Mouse (Mus musculus) MEL (cell line): ENCODE measurements at regions not wholly inside any gene's neighbourhood (a gene's known extent, or its start where the extent isn't known, plus 50 kb on each side); places are given as distances from the start of the nearest gene placed in this dataset.

Source experiments
- DNase-seq: peaks from one replicate; pipeline ENCODE4 v3.0.0; 2011; ENCODE audit warnings: low read depth, low spot score
- H3K27ac ChIP-seq: 2 replicates; pipeline ENCODE4 v1.5.1; 2012; ENCODE audit warnings: low read depth, mild to moderate bottlenecking, control low read depth, low read length, moderate library complexity; ENCODE audit not compliant: control insufficient read depth
- H3K27me3 ChIP-seq, 2 experiments: fragments of 150-350 bp in 1 of 2; sonication (generic) in 1 of 2; 2 replicates each; pipeline ENCODE4 v1.6.1; 2012; ENCODE audit warnings: low read length in 2 of 2, mild to moderate bottlenecking in 2 of 2, improper control_type of control experiment in 1 of 2, moderate library complexity in 1 of 2; ENCODE audit not compliant: insufficient read depth in 2 of 2, control insufficient read depth in 1 of 2
- H3K36me3 ChIP-seq, 2 experiments: 2 replicates each; pipeline ENCODE4 v1.6.1; 2012 to 2014; ENCODE audit warnings: low read length in 2 of 2, improper control_type of control experiment in 1 of 2, inconsistent platforms in 1 of 2, mild to moderate bottlenecking in 1 of 2; ENCODE audit not compliant: insufficient read depth in 2 of 2, control insufficient read depth in 1 of 2
- H3K4me1 ChIP-seq, 2 experiments: fragments of 150-350 bp in 1 of 2; sonication (generic) in 1 of 2; 2 replicates each; pipeline ENCODE4 v1.6.1; 2012; ENCODE audit warnings: low read length in 2 of 2, improper control_type of control experiment in 1 of 2, mild to moderate bottlenecking in 1 of 2; ENCODE audit not compliant: insufficient read depth in 2 of 2, control insufficient read depth in 1 of 2
- H3K4me3 ChIP-seq, 2 experiments: fragments of 150-350 bp in 1 of 2; sonication (generic) in 1 of 2; 2 replicates each; pipeline ENCODE4 v1.5.1; 2012; ENCODE audit warnings: low read depth in 2 of 2, low read length in 2 of 2, mild to moderate bottlenecking in 2 of 2, moderate library complexity in 2 of 2, control low read depth in 1 of 2, improper control_type of control experiment in 1 of 2; ENCODE audit not compliant: control insufficient read depth in 1 of 2, insufficient read depth in 1 of 2
- H3K79me2 ChIP-seq: 2 replicates; pipeline ENCODE4 v1.6.1; 2012; ENCODE audit warnings: mild to moderate bottlenecking, low read length, moderate library complexity; ENCODE audit not compliant: control insufficient read depth, poor library complexity, insufficient read depth
- H3K9ac ChIP-seq: 2 replicates; pipeline ENCODE4 v1.6.1; 2012; ENCODE audit warnings: low read depth, mild to moderate bottlenecking, control low read depth, low read length, moderate library complexity; ENCODE audit not compliant: control insufficient read depth, poor library complexity, severe bottlenecking
- H3K9me3 ChIP-seq: fragments of 150-350 bp; sonication (generic); replicated peaks from 2 replicates; pipeline ENCODE4 v1.6.1; 2012; ENCODE audit warnings: mild to moderate bottlenecking, low read length, improper control_type of control experiment, moderate library complexity; ENCODE audit not compliant: insufficient read depth
- BHLHE40 ChIP-seq: IDR thresholded peaks from 2 replicates; pipeline ENCODE4 v1.6.1; 2012; ENCODE audit warnings: low read depth, mild to moderate bottlenecking, inconsistent platforms, low read length, improper control_type of control experiment, borderline replicate concordance
- CHD2 ChIP-seq: IDR thresholded peaks from 2 replicates; pipeline ENCODE4 v1.6.1; 2011; ENCODE audit warnings: low read length, improper control_type of control experiment
- E2F4 ChIP-seq: IDR thresholded peaks from 2 replicates; pipeline ENCODE4 v1.6.1; 2011; ENCODE audit warnings: low read depth, low read length, improper control_type of control experiment, borderline replicate concordance
- ETS1 ChIP-seq: IDR thresholded peaks from 2 replicates; pipeline ENCODE4 v1.6.1; 2012; ENCODE audit warnings: low read depth, mild to moderate bottlenecking, inconsistent platforms, low read length, improper control_type of control experiment, moderate library complexity
- GATA1 ChIP-seq: IDR thresholded peaks from 2 replicates; pipeline ENCODE4 v1.6.1; 2011; ENCODE audit warnings: low read depth, low read length, improper control_type of control experiment
- KAT2A ChIP-seq: conservative IDR thresholded peaks from 2 replicates; pipeline ENCODE4 v1.6.1; 2012; ENCODE audit warnings: low read depth, low read length, improper control_type of control experiment, inconsistent platforms
- MXI1 ChIP-seq: IDR thresholded peaks from 2 replicates; pipeline ENCODE4 v1.6.1; 2011; ENCODE audit warnings: mild to moderate bottlenecking, low read depth, low read length, improper control_type of control experiment
- MYB ChIP-seq: IDR thresholded peaks from 2 replicates; pipeline ENCODE4 v1.6.1; 2011; ENCODE audit warnings: mild to moderate bottlenecking, low read depth, low read length, improper control_type of control experiment
- MYC ChIP-seq: IDR thresholded peaks from 2 replicates; pipeline ENCODE4 v1.6.1; 2011; ENCODE audit warnings: low read depth, mild to moderate bottlenecking, low read length, improper control_type of control experiment, moderate library complexity
- NELFE ChIP-seq: IDR thresholded peaks from 2 replicates; pipeline ENCODE4 v1.6.1; 2011; ENCODE audit warnings: low read depth, low read length, improper control_type of control experiment
- POLR2A ChIP-seq, 2 experiments: IDR thresholded peaks; 2 replicates each; pipeline ENCODE4 v1.6.1; 2011 to 2012; ENCODE audit warnings: low read length in 2 of 2, mild to moderate bottlenecking in 2 of 2, control low read depth in 1 of 2, improper control_type of control experiment in 1 of 2, low read depth in 1 of 2, moderate library complexity in 1 of 2; ENCODE audit not compliant: control insufficient read depth in 1 of 2, insufficient read depth in 1 of 2, poor library complexity in 1 of 2
- POLR2AphosphoS2 ChIP-seq: IDR thresholded peaks from 2 replicates; pipeline ENCODE4 v1.6.1; 2011; ENCODE audit warnings: low read length, improper control_type of control experiment
- RAD21 ChIP-seq: IDR thresholded peaks from 2 replicates; pipeline ENCODE4 v1.6.1; 2011; ENCODE audit warnings: mild to moderate bottlenecking, low read depth, low read length, improper control_type of control experiment
- RCOR1 ChIP-seq: IDR thresholded peaks from 2 replicates; pipeline ENCODE4 v1.6.1; 2012; ENCODE audit warnings: low read depth, mild to moderate bottlenecking, inconsistent platforms, low read length, improper control_type of control experiment
- SIN3A ChIP-seq: IDR thresholded peaks from 2 replicates; pipeline ENCODE4 v1.6.1; 2012; ENCODE audit warnings: low read length, improper control_type of control experiment, inconsistent platforms
- SMC3 ChIP-seq: IDR thresholded peaks from 2 replicates; pipeline ENCODE4 v1.6.1; 2011; ENCODE audit warnings: low read depth, low read length, improper control_type of control experiment
- TAL1 ChIP-seq: IDR thresholded peaks from 2 replicates; pipeline ENCODE4 v1.6.1; 2012; ENCODE audit warnings: mild to moderate bottlenecking, inconsistent platforms, low read length, moderate library complexity, mixed read lengths
- TCF12 ChIP-seq: IDR thresholded peaks from 2 replicates; pipeline ENCODE4 v1.6.1; 2014; ENCODE audit warnings: low read depth, mild to moderate bottlenecking, inconsistent platforms, low read length, improper control_type of control experiment, moderate library complexity
- UBTF ChIP-seq: IDR thresholded peaks from 2 replicates; pipeline ENCODE4 v1.6.1; 2012; ENCODE audit warnings: low read depth, mild to moderate bottlenecking, inconsistent platforms, low read length, improper control_type of control experiment, moderate library complexity, borderline replicate concordance; ENCODE audit not compliant: insufficient read depth
- USF1 ChIP-seq: IDR thresholded peaks from 2 replicates; pipeline ENCODE4 v1.6.1; 2014; ENCODE audit warnings: low read depth, mild to moderate bottlenecking, inconsistent platforms, low read length, improper control_type of control experiment, moderate library complexity
- USF2 ChIP-seq, 2 experiments: IDR thresholded peaks; 2 replicates each; pipeline ENCODE4 v1.6.1; 2011 to 2012; ENCODE audit warnings: improper control_type of control experiment in 2 of 2, low read length in 2 of 2, borderline replicate concordance in 1 of 2, inconsistent platforms in 1 of 2, low read depth in 1 of 2, mild to moderate bottlenecking in 1 of 2; ENCODE audit not compliant: insufficient read depth in 1 of 2
- ZC3H11A ChIP-seq: IDR thresholded peaks from 2 replicates; pipeline ENCODE4 v1.6.1; 2012; ENCODE audit warnings: low read depth, mild to moderate bottlenecking, inconsistent platforms, low read length, improper control_type of control experiment
- ZKSCAN1 ChIP-seq: IDR thresholded peaks from 2 replicates; pipeline ENCODE4 v1.6.1; 2012; ENCODE audit warnings: low read depth, mild to moderate bottlenecking, inconsistent platforms, low read length, improper control_type of control experiment, moderate library complexity
- ZMIZ1 ChIP-seq: IDR thresholded peaks from 2 replicates; pipeline ENCODE4 v1.6.1; 2012; ENCODE audit warnings: low read depth, mild to moderate bottlenecking, inconsistent platforms, low read length, improper control_type of control experiment, moderate library complexity

DNA sequence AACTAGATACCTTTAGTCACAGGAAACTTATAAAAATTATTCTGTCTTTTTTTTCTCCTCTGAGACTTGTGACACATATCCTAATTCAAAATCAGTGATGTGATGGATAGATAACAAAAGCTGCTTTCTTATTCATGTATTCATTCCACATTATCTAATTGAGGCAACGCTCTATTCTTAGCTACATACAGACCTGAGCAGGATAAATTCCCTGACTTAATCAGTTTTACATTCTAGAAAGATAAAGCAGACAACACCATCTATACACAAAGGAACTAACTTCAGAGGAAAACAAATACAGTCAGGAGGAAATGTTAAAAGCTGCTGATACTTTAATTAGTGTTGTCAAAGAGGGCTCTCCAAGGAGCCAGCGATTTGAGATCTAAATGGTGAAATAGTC, 336.6 kb downstream of the Olfm3 start:
- DNase-seq, result no peak
- no peak for TF ChIP-seq TCF12
- TF ChIP-seq SIN3A, result no peak
- TF ChIP-seq TAL1, result no peak
- TF ChIP-seq ETS1, result no peak
- no peak for TF ChIP-seq MYB
- TF ChIP-seq GATA1, result no peak
- no peak for TF ChIP-seq NELFE
- no peak for TF ChIP-seq UBTF
- TF ChIP-seq ZC3H11A, result no peak
- no peak for TF ChIP-seq ZMIZ1
- no peak for TF ChIP-seq MYC
- no peak for TF ChIP-seq POLR2AphosphoS2
- no peak for TF ChIP-seq BHLHE40
- TF ChIP-seq E2F4, result no peak
- no peak for TF ChIP-seq KAT2A
- no peak for TF ChIP-seq USF1
- TF ChIP-seq ZKSCAN1, result no peak
- no peak for TF ChIP-seq MXI1
- TF ChIP-seq, all 39 proteins: peak for 0
- Histone ChIP-seq H3K36me3 (no peaks in the 10 kb centered on the region), H3K9me3 (no peaks in the 10 kb centered on the region), H3K27me3 (no peaks in the 10 kb centered on the region), H3K4me1 (no peaks in the 10 kb centered on the region), H3K9ac (no peak overlapping the region), H3K79me2 (no peaks in the 10 kb centered on the region), H3K27ac (no peak overlapping the region), H3K4me3 (no peak overlapping the region)

DNA sequence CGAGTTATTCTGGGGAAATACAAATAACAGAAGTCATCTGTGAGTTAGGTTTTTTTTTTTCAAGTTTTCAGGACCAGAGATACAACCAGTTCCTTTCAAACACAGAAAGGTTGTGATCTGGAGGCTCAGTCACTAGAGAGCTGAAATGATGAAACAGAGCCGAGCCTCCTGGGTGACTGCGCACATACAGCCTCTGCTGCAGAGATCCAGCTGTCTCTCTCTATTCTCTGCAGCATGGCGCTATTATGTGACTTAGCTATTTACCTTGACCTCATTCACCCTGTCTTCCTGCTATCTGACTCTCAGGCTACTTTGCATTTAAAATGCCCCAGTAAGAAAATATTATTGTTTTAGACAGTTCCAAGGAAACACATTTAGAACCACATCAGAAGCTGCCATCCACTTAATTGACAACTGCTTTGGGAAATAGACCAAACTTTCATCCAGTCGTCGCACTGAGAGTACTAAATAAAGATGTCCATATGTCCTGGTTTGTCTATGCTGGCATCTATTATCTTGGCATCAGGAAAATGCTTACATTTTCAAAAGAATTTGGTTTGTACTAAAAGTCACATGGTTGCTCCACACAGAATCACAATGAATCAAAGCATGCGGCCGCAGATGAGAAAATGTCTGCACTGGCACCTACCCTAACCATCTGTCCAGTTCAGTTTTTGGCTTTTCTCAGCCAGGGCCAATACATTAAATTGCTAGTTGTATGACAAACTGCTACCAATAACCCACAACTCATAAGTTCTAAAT, 348.9 kb downstream of the Olfm3 start:
- no peaks in the 10 kb centered on the region for H3K4me1 ChIP-seq
- H3K27ac ChIP-seq, result no peak overlapping the region
- TF ChIP-seq USF2 (IDR thresholded peaks at IDR 0.05; ENCODE audit: borderline replicate concordance in 1 of 2, insufficient read depth in 1 of 2, low read depth in 1 of 2, low read length in 2 of 2), result no peak
- no peak for TF ChIP-seq RCOR1
- TF ChIP-seq POLR2A (IDR thresholded peaks at IDR 0.05; ENCODE audit: control insufficient read depth in 1 of 2, insufficient read depth in 1 of 2, low read depth in 1 of 2, low read length in 2 of 2, poor library complexity in 1 of 2), result no peak
- TF ChIP-seq MYC, result no peak
- TF ChIP-seq ZMIZ1, result no peak
- TF ChIP-seq MXI1, result no peak
- TF ChIP-seq SMC3, result no peak
- TF ChIP-seq RAD21, result no peak
- TF ChIP-seq CHD2, result no peak
- H3K9me3 ChIP-seq, result no peaks in the 10 kb centered on the region; the same call in 1 of the 2 replicates
- no peak overlapping the region for H3K4me3 ChIP-seq
- H3K79me2 ChIP-seq, result no peaks in the 10 kb centered on the region
- H3K27me3 ChIP-seq, result no peaks in the 10 kb centered on the region
- H3K36me3 ChIP-seq, result no peaks in the 10 kb centered on the region
- DNase-seq, result no peak
- H3K9ac ChIP-seq, result no peak overlapping the region
